Mouse (Mus musculus): ENCODE measurements around the gene Trib3.

- TF ChIP-seq EP300 (IDR thresholded peaks at IDR 0.05) (no peak), CTCF (IDR thresholded peaks at IDR 0.05) (no peak)
These were observed 24.1 kb upstream of the Trib3 start for GRCm38 (mm10) chr2:152367917-152368316.
